Mouse (Mus musculus) v-Abl transformed pro-B cells (cell line): ENCODE results near the gene 1110051M20Rik.

Experiments
- in situ Hi-C, 2 experiments: fragments of 400-800 bp; cut with MboI; formaldehyde crosslinking; loops; one replicate each; pipeline ENCODE4 v1.15.1; 2025; ENCODE audit not compliant: unreplicated experiment in 2 of 2

The 1110051M20Rik gene

DNA sequence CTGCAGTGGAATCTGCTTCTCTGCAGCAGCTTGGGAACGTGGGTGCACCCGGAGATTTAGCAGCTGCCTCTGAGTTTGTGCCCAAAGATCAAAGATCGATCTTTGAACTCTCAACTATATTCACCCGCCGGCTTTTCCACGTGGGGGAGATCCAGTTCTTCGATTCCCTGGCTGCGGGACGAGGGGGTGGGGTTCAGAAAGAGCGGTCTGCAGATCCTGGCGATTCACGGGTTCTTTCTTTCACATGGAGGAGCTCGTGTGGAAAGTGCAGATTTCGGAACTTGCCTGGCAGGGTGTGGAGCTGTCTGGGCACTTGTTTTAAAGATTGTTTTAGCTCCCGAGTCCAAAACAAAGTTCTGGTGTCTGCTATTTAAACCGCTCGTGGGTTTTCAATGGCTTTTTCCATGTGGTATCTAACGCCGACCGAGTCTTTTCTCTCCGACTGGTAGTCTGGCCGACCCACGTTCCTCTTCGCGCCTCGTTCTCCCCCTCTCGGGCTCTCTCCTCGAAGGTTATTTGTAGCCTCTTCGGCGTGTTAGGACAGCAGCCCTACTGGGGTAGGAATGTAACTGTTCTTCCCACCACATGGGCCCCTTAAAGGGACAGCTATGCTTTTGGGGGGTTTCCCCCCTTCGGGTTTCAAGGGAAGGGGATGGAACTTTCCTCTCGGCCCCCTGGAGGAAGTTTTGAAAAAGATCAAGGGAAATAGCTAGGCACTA is 14.3 kb upstream of the 1110051M20Rik start:
- in situ Hi-C loops, result no loop called here

DNA sequence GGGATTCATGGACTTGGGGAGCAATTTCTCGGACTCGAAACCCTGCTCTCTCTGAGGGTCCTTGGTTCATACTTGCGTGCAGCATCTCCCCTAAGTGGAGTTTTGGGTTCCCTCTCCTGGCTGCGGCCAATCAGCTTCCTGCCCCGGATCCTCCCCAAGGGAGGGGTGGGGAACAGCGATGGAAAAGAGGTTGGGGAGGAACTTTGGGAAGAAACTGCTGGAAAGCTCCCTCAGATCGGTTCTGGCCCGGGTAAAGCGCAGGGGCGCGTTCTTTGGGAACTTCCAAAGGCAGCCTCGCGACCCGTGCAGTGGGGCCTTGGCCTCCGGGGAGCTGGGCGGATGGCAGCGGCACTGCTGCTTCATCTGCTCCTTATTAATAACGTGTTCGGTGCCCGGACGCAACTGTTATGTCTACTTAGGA is 13.8 kb upstream of the 1110051M20Rik start:
- in situ Hi-C loops, result no loop called here

DNA sequence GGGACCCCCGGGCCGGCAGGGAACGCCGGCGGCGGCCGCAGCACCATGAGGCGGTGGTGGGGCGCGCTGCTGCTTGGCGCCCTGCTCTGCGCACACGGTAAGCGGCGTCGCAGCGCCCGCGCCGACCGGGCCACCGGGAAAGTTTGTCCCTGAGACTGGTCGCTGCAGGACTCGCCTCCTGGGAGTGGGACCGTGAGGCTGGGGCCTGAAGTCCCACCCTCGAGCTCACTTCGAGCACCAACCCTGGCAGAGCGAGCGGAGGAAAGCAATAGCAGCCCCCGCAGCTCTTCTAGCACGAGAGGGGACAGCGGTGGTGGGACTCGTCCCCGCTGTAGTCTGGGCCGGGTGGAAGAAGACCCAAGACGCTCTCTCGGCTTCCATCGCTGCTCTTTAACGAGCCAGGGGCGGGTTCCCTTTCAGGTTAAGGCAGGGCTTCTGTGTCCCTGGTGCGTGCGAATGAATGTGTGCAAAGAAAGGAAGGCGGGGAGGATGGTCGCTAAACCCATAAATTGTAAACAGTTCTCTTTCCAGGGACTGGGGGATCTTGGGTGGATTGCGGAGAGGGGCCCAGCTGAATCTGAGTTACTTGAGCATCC is 13.2 kb upstream of the 1110051M20Rik start:
- in situ Hi-C loops, result no loop called here

DNA sequence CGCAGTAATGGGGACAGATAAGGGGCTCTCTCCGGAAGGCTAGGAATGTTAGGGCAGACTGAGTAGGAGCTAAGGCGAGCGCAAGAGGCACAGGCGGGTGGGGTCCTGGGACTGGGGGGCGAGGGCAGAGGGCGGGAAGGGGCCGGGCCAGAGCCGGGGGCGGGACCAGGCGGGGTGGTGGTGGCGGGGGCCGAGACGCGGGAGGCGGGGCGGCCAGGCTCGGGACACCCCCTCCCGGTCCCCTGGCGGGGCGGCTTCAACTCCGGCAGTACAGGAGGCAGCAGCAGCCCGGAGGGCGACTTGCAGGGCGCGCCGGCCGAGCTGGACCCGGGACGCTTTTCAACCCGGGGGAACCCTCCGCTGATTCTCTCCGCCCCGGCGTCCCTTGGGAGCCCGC is 12.8 kb upstream of the 1110051M20Rik start, which contains the start of gene Lrp4:
TSS of gene Lrp4 (plus strand) at position 253 of the 397 bp plus-strand sequence.
- in situ Hi-C loops, result no loop called here

DNA sequence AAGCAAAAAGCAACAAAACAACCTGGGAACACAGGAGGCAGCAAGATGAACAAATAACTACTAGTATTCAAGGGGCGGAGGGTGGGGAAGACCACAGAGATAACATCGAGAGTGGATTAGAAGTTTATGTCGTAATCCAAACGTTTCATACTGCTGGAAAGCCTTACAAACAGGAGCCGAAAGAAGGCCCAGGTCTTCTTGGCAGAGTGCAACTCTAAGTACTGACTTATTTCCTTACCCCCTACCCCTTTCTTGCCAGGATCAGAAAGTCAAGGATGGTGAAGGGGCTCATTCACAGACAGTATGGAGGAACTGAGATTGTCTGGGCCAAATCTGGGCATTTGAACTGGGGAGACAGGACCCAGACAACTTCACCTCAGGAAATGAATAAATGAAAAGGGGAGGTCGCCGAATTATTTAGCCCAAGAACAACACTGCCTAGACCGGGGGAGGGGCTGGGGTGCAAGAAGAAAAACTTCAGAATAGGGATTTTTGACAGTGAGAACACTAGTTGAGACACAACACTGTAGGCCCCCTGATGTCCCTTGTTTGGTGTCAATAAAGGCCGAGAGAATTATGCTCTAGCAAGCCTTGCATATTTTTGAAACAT is 12.1 kb upstream of the 1110051M20Rik start:
- in situ Hi-C loops, result no loop called here

DNA sequence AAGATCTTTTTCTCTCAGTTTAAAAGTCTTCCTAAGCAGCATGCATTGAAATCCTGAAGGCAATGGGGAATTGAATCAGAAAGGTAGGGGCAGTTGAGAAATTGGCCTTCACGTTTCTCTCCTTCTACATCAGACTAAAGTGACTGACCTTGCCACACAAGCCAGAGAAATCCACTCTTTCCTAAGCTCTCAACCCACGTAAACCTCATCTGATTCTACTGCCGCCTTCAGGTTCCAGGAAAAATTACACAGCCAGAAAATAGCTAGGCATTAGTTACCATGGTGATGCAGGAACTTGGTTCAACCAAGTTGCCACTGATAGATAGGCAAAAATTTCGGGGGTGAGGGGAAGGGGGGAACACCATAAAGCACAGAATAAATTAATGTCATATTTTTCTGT is 11.3 kb upstream of the 1110051M20Rik start:
- in situ Hi-C loops, result no loop called here

DNA sequence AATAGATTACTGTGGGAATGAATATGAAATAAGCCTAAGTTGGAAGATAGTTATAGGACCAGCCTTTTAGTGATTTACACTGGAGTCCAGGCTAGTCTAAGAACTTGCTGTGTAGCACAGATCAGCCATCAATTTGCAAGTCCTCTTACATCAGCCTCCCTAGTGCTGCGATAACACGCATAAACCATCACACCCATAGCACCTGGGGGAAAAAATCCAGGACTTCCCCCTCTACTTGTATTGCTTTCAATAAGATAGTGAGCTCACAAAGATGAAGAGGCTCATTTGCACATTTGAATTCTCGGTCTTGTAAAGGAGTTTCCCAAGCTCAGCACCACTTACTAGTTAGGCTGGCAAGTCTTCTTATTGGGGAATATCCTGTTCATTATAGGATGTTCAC is 9.9 kb upstream of the 1110051M20Rik start:
- in situ Hi-C loops, result no loop called here

DNA sequence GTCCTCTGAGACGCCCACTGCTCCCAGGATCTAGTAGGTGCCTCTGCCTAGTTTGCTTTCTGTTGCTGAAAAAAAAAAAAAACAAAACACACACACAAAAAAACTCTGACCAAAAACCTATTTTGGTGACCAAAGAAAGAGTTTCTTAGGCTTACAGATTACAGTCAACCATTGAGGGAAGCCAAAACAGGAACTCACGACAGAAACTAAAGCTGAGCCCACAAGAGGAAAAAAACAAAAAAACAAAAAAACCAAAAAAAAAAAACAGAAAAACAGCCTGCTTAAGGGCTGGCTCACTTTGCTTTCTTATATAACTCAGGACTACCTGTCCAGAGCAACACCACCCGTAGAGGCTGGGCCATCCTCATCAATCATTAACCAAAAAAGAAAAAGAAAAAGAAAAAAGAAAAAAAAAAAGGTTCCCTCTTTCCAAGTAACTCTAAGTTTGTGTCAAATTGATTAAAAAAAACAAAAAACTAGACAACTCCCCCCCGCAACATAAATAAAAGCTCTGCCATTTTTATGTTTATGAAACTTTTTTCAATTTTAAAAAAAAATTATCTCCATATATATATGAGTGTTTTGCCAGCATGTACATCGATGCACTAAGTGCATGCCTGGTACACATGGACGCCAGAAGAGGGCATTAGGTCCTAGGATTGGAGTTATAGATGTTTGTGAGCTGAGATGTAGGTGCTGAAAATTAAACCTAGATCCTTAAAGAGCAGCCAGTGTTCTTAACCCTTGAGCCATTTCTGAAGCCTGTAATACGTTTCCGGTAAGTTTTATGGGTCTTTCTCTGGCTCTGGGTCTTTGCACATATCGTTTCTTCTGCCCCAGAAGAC is 8.9 kb upstream of the 1110051M20Rik start:
- in situ Hi-C loops, result no loop called here

DNA sequence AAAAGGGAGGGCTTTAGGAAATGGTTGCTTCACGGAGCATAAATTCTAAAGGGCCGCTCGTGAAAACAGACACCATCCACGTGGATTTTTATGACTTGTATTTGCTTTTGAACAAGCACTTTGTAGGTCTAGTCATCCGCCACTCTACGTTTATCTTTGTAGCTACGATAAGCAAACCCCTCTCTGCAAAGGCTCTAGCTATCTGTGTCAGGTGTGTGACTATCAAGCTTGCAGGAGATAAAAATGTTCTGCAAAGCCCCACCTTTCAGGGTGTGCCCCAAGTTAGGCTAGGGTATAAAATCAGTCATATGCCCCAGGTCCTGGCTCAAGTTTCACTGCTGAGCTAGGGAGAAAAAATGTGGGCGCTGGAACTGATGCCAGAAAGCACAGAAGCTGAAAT is 8.2 kb upstream of the 1110051M20Rik start:
- in situ Hi-C loops, result no loop called here

DNA sequence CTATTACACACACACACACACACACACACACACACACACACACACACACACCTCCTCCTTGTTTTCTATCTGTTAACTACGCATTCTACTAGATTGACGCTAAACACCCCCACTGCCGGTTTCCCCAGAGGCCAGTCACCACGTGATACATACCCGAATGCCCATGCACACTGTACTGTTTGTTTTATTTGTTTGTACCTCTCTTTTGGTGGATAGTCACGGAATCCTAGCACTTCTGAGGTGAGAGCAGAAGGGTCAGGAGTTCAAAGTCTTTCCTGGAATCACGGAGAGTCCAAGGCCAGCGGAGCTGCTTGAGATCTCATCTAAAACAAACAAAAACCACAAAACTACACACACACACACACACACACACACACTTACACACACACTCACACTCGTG is 5.8 kb upstream of the 1110051M20Rik start:
- in situ Hi-C loops, result no loop called here

DNA sequence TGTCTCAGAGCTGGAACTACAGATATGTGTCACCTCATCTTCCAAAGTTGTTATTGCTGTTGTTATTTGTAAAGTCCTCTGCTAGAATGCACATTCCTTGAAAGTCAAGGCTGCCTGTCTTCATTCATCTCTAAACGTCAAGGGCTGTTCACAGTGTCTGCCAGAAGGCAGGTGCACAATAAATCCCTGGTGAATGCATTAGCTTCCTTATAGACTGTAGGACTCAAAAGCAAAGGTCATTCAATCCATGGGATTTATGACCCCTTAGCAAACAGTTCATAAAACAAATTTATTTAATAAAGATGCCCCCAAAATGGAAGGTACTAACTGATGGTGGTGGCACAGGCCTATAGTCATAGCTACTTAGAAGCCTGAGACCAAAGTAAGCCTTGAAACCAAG is 5.2 kb upstream of the 1110051M20Rik start:
- in situ Hi-C loops, result no loop called here

DNA sequence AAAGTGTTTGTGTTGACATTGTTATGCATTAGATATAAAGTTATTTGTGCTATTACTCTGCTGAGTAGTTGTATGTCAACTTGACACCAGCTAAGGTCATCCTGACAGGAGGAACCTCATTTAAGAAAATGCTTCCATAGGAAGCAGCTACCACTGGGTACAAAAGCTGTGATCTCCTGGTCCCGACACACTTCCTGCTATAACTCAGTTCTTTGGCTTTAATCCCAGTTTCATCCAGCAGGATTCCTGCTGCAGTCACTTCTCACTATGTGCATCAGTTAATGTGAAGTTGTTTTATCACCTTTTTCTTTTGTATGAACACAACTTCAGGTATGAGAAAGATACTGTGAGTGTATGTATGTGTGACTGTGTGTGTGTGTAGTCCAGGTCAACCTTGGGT is 2.3 kb downstream of the 1110051M20Rik start:
- in situ Hi-C loops, result no loop called here

DNA sequence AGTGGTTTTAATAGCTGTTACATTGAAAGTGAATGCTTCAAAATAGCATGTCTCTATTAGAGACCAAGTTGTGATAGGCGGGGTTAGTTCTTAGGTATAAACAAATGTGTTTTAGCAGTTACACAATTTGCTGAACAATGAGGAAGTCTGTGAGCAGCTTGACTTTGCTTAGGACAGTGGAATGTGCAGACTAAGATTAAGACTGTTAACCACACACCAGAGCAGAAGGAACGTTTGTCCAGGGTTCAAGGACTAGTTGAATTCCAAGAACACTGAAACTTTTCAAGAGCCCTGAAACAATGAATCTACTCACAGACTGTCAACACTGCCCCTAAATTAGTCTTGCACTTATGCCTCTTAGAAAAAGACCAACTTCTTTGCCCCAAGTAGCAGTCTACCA is 2.8 kb downstream of the 1110051M20Rik start:
- in situ Hi-C loops, result no loop called here

DNA sequence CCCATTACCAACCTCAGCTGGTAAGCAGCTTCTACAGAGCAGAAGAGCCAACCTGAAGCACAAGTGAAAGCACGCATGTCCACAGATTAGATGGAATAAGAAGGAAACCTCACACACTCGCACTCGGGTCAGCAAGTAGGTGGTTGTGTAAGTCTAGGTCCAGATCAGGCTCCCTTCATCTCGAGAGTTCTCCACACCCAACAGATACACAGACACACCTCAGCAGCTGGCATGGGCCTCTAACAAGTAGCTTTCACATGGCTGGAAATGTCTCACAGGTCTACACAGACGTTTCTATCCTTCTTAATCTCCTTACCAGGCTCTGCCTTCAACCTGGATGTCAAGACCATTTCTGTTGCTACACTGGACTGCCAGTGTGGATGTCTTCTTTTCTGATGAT is 3.8 kb downstream of the 1110051M20Rik start:
- in situ Hi-C loops, result no loop called here

DNA sequence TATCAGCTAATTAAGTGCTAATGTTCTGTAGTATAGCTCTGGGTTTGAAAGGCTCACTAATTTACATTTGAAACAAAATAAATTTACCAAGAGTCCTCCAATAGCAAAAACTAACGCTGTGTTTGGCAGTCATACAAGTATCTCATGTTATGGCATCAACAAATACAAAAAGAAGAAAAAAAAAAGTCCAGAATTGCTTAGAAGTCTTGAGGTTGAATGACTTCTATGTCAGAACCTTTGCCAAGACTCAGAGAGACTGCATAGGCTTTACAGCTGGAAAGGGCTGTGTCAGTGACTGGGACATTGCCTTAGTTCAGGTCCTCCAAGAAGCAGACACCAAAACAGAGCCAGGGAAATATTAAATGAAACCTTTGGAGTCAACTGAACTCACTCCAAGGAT is 4.6 kb downstream of the 1110051M20Rik start:
- in situ Hi-C loops, result no loop called here

DNA sequence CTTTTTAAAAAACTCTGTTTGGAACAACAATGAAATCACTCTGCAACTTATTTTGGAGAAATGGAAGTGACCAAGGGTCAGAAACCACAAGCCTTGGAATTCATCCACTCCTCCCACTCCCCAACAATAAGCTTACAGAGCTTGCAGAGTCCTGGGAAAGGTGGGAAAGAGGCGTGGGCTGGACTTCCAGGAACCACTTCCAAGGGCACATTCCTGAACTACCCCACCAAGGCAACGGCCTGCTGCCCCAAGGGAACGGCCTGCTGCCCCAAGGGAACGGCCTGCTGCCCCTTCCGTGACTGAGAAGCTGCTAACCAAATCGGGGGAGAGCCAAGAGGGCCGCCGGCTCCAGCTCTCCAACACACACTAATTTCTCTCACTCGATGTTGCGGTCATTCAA is 5.2 kb downstream of the 1110051M20Rik start:
- in situ Hi-C loops, result no loop called here

DNA sequence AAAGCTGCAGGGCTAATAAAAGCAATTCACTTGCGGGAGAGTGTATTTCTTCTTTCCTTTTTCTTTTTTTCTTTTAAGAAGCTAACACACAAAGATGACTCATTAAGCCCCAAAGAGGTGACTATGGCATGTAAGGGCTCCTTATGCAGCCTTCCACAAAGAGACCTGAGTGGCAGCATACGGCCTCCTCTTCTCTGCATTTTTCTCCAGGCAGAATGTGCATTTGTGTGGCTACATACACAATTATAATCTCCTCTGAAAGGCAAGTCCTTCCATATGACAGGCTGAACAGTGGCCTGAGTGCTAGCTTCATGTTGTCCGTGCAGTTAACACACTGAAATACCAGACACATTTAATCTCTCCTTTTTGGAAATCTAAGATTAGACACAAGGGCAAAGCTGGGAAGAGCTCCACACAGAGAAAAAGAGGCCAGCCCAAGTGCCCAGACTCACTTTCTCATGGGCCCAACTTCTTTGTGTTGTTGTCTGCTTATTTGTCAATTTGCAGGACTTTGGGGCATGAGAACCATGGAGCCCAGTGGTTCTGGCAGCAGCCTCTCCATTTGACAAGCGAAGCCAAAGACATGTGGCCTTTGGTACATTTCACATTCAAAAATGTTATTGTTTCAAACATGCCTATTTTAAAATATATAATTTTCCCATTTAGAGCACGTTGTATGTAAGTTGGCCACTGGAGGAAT is 7.2 kb downstream of the 1110051M20Rik start:
- in situ Hi-C loops, result no loop called here

DNA sequence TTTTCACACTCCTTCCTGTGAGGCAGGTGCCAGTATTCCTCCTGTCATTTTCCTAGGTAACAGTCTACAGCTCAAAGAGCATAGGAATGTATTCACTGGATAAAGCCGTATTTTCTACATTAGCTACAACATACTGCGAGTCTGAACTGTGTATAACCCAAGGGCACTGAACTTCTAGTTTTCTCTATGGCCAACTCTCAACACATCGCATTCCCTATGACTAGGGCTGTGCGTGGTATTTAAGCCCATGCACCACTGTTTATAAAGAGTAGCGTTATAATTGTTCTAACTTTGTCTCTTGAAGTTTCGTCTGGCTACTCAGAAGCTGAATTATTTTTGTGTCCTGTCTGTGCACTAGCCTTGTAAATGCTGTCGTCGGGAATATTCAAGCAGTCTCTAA is 7.8 kb downstream of the 1110051M20Rik start:
- in situ Hi-C loops, result no loop called here

DNA sequence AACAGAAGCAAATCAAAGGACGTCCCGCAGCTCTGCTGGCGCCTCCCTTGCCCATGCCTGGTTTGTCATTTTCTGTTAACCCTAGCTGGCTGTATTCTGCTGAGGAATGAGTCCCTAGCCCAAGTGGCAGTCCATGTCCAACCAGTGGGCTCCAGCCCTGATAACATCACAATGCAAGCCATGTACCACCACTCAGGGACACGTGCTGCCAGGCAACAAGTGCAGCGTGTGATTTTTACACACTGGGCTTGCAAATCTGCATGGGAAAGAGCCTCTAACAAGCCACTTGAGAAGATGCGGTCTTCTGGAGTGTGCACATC is 13.9 kb downstream of the 1110051M20Rik start:
- in situ Hi-C loops, result no loop called here

DNA sequence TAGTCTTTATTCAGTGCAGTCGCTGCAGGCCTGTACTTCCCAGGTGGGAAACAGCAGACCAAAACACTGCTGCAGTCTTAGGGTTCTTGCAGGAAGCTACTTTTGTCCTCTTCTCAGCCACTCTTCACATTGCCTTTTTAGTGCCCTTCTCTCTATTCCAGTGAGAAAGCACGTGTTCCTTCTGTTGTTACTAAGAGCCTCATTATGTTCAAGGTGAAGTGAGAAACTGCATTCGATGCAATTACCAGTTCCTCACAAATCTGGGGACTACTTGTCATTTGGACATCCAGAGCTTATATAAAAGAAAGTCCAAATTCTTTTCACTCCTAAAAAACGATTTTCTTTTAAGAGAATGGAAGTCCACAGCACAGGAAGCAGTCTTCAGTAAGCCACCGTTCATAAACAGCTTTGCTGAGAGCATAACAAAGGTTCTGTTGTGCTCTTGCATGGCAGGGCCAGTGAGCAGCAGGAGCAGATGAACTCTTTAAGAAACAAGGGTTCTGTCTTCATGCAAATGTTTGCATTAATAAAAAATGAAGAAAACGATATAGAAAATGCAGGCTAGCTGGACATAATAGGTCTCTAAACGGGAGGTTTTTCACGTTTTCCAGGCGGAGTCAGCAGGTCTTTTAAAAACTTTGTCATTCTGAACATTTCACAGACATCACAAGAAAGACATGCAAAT is 14.4 kb downstream of the 1110051M20Rik start:
- in situ Hi-C loops, result no loop called here
